Mouse (Mus musculus): ENCODE measurements around the gene Tbc1d10a.

GRCm38 (mm10) chr11:4147098-4147497, 39.5 kb upstream of the Tbc1d10a start:
- TF ChIP-seq POLR2A (IDR thresholded peaks at IDR 0.05; ENCODE audit: borderline replicate concordance, insufficient read depth, low read length) (no peak), CTCF (IDR thresholded peaks at IDR 0.05; ENCODE audit: borderline replicate concordance, insufficient read depth, low read depth, low read length) (no peak)
